Mouse (Mus musculus): ENCODE data around the gene Foxa2.

Foxa2 gene

DNA sequence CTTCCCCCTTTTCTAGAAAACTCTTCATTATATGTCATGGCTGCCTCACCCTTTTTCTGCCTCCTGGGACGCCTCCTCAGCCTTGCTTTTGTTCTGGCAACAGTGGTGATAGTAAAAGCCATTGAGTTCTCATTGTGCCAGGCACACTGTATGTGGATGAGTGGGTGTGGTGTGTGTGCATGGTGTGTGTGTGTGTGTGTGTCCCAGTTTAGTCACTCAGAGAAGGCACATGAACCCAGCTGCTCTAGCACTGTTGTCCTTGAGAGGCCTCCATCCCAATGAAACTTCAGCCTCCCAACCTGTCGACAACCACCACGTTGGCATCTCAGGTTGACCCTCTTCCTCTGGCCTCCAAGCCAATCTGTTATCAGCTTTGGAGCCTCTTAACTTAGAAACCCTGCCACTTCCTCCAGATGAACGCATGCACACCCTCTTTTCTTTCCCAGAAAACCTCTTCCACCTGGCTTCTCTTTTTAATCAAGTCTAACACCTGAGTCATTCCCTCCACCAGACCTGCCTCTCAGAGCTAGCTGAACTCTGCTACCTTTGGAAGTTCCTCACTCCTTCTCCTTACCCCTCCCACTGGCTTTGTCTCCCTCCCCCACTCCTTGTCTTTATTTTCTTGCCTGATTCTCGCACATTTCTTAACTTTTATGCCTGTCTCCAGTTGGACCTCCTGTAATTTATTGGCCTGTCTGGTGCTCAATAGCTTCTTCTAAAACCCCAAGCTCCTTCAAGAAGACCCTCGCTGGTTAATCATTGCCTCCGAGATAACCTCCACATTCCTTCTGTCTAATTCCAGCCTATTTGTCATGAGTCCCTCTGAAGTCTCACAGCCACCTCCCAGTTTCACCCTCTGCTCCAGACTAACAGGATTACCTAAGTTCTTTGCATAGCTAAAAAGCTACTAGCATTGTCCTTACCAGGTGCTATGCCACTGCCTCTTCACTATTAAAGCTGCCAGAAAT is 41.9 kb downstream of the Foxa2 start:
- no peak for DNase-seq (ENCODE audit: low read depth, low spot score)

DNA sequence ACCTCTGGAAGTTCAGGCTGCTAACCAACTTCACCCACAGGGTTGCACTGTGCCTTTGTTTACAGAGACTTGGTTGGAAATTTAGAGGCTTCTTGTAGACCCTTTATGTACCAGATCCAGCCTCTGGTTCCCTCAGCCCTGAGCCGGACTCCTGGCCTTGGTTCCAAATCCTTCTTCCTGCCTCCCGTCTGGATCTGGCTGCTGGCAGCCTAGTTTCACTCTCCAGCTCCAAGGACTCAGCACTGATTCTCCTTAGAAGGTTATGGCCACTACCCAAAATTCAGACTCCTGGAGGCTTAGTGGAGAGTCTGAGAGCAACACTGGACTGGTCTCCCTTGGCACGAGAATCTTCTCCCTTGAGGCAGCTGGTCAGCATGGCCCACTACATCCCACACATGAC is 43.3 kb downstream of the Foxa2 start:
- DNase-seq (ENCODE audit: low read depth, low spot score), result no peak

DNA sequence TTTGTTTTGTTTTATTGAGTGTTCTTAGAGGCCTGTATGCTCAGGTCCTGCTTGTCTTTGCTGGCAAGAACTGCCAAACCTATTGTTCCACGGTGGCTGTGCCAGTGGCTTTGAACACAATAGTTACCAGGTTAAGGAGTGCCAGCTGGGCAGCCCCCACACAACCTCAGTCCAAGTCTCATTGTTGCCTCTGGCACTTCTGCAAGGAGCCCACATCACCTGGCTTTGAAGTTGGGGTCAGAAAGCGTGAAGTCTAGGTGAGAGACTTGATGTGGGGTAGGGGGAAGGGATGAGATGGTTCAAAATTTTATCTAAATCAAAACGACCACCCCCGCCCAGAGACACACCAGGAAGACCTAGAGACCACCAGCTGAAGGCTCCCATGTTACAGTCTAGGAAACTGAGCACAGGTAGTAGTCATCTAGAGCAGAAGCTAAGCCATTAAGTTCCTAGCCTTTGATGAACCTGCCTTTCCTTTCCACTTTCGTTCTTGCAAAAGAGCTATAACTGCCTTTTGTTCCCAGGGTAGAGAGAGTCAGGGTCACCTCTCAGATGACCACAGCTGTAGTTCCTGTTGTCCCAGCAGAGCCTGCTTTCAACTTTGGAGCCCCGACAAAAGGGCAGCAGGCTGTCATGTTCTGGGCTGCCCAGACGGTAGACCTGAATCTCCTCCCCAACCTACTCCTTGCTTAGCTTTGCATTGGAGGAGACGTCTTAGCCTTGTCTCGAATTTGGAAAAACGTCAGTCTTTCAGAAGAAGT is 48.4 kb downstream of the Foxa2 start:
- DNase-seq (ENCODE audit: low read depth, low spot score), result no peak

DNA sequence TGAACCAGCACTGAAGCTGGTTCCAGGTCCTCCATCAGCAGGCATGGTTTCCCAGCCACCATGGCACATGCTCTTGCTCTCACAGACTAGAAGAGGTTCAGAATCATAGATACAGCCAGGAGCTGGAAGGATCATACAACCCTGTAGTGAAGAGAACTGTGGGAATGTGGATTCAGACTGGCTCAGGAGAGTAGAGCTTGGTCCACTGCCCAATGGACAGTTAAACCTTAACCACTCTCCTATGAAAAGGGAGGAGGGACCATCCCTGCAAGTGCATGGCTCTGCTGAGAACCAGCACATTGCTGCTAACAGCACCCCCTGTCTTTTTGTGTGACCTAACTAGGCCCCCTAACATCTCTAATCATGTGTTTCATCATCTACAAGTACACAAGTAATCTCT is 50.0 kb downstream of the Foxa2 start:
- DNase-seq (ENCODE audit: low read depth, low spot score), result no peak

DNA sequence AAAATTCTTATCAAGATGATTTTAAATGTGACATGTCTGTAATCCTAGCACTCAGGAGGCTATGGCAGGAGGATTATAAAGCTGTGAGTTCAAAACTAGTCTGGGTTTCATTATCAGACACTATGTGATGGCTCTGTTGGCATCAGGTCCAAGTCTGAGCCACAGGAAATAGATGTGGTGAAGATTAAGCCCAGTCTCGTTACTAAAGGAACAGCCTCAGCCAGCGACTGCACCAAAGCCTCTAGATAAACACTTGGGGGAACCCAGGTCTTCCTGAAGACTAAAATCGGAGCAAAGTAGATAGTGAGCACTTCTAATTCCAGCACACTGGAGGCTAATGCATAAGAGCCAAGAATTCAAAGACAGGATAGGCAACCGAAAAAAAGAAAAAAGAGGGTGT is 52.9 kb downstream of the Foxa2 start:
- no peak for DNase-seq (ENCODE audit: low read depth, low spot score)

DNA sequence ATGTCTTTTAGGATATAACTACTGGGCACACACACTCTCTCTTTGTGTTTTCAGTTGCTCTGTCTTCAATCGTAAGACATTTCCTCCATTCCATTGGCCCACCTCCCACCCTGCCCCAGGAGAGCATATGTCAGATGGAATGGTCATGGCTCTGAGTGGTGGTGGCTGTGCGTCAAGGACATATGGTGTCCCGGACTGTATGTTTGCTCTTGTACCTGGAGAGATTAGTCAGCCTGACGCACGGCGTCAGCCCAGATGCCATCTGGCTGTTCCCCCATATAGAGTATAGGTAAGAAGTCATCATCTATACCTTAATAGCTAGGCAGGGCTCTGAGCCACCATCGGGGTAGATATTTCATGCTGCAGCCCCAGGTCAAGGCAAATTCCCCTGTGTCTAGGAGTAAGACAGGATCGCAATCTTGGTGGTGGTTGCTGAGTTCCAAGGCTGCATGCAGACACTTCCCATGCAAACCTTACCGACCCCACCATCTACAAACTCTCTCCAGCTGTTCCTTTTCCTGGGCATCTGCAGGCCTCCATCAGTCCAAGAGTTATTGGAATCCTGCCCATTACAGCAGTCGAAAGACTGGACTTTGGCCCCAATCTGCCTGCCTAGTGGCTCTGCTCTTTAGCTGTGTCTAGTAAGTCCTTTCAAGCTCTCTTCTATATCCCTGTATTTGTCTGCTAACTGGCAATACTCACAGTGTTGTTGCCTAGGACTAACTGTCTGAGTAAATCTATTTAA is 53.7 kb downstream of the Foxa2 start:
- no peak for DNase-seq (ENCODE audit: low read depth, low spot score)

Data from WW6 (cell line).